Mouse (Mus musculus) embryonic facial prominence, embryonic 14.5 days (tissue): ENCODE results near the gene Myh13. TPM values are rescaled to one million over a fixed set of nuclear protein-coding genes. Genes with fewer than 3 reads are reported as not detected.

Experiments
- ATAC-seq: fragments of 200-750 bp; cut with Nextera tagmentation; 2 replicates; pipeline ENCODE4 v1.8.0; 2017; ENCODE audit warnings: low read depth, moderate number of reproducible peaks, moderate TSS enrichment
- DNase-seq: peaks from one replicate; pipeline ENCODE4 v3.0.0-alpha.2; 2015; ENCODE audit warnings: low spot score
- H3K27ac ChIP-seq: fragments of 300-500 bp; sonication (generic); replicated peaks from 2 replicates; pipeline ENCODE4 v1.5.1; 2014; ENCODE audit warnings: low read depth, mild to moderate bottlenecking, low read length, moderate library complexity
- H3K27me3 ChIP-seq: fragments of 300-500 bp; sonication (generic); replicated peaks from 2 replicates; pipeline ENCODE4 v1.6.1; 2014; ENCODE audit warnings: low read length; ENCODE audit not compliant: control insufficient read depth, insufficient read depth
- H3K36me3 ChIP-seq: fragments of 300-500 bp; sonication (generic); 2 replicates; pipeline ENCODE4 v1.6.1; 2014; ENCODE audit warnings: low read length, mixed read lengths; ENCODE audit not compliant: control insufficient read depth, insufficient read depth
- H3K4me1 ChIP-seq: fragments of 300-500 bp; sonication (generic); 2 replicates; pipeline ENCODE4 v1.6.1; 2014; ENCODE audit warnings: antibody characterized with exemption, low read length; ENCODE audit not compliant: control insufficient read depth, insufficient read depth
- H3K4me2 ChIP-seq: fragments of 300-500 bp; sonication (generic); 2 replicates; pipeline ENCODE4 v1.6.1; 2014; ENCODE audit warnings: low read depth, mild to moderate bottlenecking, low read length, moderate library complexity, mixed read lengths
- H3K4me3 ChIP-seq: fragments of 300-500 bp; sonication (generic); 2 replicates; pipeline ENCODE4 v1.5.1; 2014; ENCODE audit warnings: low read depth, mild to moderate bottlenecking, low read length
- H3K9ac ChIP-seq: fragments of 300-500 bp; sonication (generic); 2 replicates; pipeline ENCODE4 v1.6.1; 2014; ENCODE audit warnings: low read depth, mild to moderate bottlenecking, low read length, moderate library complexity, mixed read lengths
- H3K9me3 ChIP-seq: fragments of 300-500 bp; sonication (generic); 2 replicates; pipeline ENCODE4 v1.6.1; 2016; ENCODE audit warnings: low read length; ENCODE audit not compliant: control insufficient read depth
- WGBS: fragments of 180-500 bp; shearing (Covaris S2); extraction: QIAGEN DNeasy Blood & Tissue Kit; methylation state at CpG from one replicate; pipeline ENCODE4 v1.1.7; 2014; 5-methylcytosine and 5-hydroxymethylcytosine counted together
- polyA plus RNA-seq: library from polyadenylated mRNA; unstranded; fragments of >200 nt; fragmentation: Nextera tagmentation; extraction: Ambion mirVana; gene quantifications from 2 replicates; pipeline ENCODE4 v1.2.1, GENCODE M21; 2014

Gene Myh13
- polyA plus RNA-seq, 1 experiment from 2014 or later = 0.39 TPM

GRCm38 (mm10) chr11:67414346-67414940, 93.0 kb downstream of the Myh13 start:
- Histone ChIP-seq H3K4me3 (no peak overlapping the region), H3K4me1 (no peaks in the 10 kb centered on the region), H3K4me2 (no peak overlapping the region), H3K9ac (no peak overlapping the region), H3K9me3 (no peaks in the 10 kb centered on the region), H3K27ac (no peak overlapping the region), H3K36me3 (no peaks in the 10 kb centered on the region), H3K27me3 (no peaks in the 10 kb centered on the region)
- 70% methylated on average over 6 of the region's 6 CpGs for WGBS
- ATAC-seq = no peak
- no peak for DNase-seq

Other genes starting within 250 kb of the Myh13 start
- 368 and 488 TPM in 2 replicates for gene Myh3, start 243.4 kb upstream of the Myh13 start, polyA plus RNA-seq
- gene Myh2, start 150.6 kb upstream of the Myh13 start, polyA plus RNA-seq = 0.71 and 1.4 TPM in 2 replicates
- 2.4 and 2.8 TPM in 2 replicates for gene Myh1, start 121.6 kb upstream of the Myh13 start, polyA plus RNA-seq
- 0.18 and 0.35 TPM in 2 replicates for gene Myh4, start 83.6 kb upstream of the Myh13 start, polyA plus RNA-seq
- gene Myh8, start 44.5 kb upstream of the Myh13 start, polyA plus RNA-seq = 158 and 282 TPM in 2 replicates
- 15.6 and 19.4 TPM in 2 replicates for gene Gas7, start 133.8 kb downstream of the Myh13 start, polyA plus RNA-seq